Comparison of ENCODE assay signal across 8 mouse cellular contexts in the genomic region with DNA sequence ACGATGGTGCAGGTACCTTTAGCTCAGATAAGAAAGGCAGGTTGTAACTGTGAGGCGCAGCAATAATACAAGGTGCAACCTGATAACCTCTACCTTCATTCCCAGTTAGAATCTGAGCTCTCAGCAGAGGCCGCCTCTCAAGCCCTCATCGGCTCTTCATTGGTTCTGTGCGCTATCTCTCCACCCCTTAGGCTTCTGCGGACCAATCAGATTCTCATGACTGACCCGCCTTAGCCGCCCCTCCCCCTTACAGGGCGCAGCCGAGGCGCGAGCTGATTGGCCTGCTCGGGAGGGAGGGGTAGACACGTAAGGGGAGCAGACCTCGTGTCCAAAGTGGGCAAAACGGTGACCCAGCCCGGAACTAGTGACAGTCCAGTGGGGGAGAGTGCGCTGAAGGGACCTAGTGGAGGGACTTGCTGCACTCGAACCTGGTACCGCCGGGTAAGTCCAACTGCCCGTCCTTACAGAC. TPM values are rescaled to one million over a fixed set of nuclear protein-coding genes. Genes with fewer than 3 reads are reported as not detected.
DNase-seq lines count a peak whose midpoint lies in the region; ATAC-seq lines count a peak whose summit lies in the region.

Gene Isoc2a (plus strand): TSS at position 401 of the 469 bp plus-strand sequence.

- H3K36me3 ChIP-seq in hindbrain, embryonic 12.5 days, result no peaks in the 10 kb centered on the region

- H3K4me1 ChIP-seq in hindbrain, embryonic 12.5 days, result peaks cover 17% of the 10 kb centered on the region

- under 1% methylated on average over 22 of the region's 22 CpGs for WGBS in hindbrain, embryonic 12.5 days

- peak within 1 kb of the TSS; percentile 50 for H3K4me3 ChIP-seq in hindbrain, embryonic 12.5 days

- 0 out of 2 replicates have a peak, but pooled peaks cover under 1% of the 10 kb centered on the region for H3K9me3 ChIP-seq in hindbrain, embryonic 12.5 days (replicated peaks)

- ATAC-seq in hindbrain, embryonic 12.5 days (ENCODE audit: low FRiP score), result peak; percentile 99

- H3K9ac ChIP-seq in hindbrain, embryonic 12.5 days, result peak within 1 kb of the TSS; percentile 61

- peak; percentile 96 for DNase-seq in NIH3T3 (ENCODE audit: low read depth)
- peak; percentile 93 to 95 for DNase-seq in cerebellum, postnatal 10 days
- peak; percentile 83 to 85 for DNase-seq in frontal cortex, postnatal 10 days (ENCODE audit: low spot score in 2 of 2)
- DNase-seq in layer of hippocampus, postnatal 14 days (ENCODE audit: low spot score in 2 of 2), result peak; percentile 73 to 89
- peak; percentile 87 for DNase-seq in lung, postnatal 14 days
- peak; percentile 83 for DNase-seq in retina, adult 2 months (ENCODE audit: low read depth, low spot score)
- DNase-seq in thymus, postnatal 36 days, result peak; percentile 83 to 90

- H3K27me3 ChIP-seq in hindbrain, embryonic 12.5 days, result no peaks in the 10 kb centered on the region

- peak within 1 kb of the TSS; percentile 44; the same call in 1 of the 2 replicates for H3K27ac ChIP-seq in hindbrain, embryonic 12.5 days

- H3K4me2 ChIP-seq in hindbrain, embryonic 12.5 days (replicated peaks), result peak within 1 kb of the TSS; percentile 76

RNA-seq across cellular contexts. Expression of gene Isoc2a, which starts in this region (rescaled TPM):
- 0.88 and 1.2 TPM in 2 replicates for polyA plus RNA-seq in hindbrain, embryonic 12.5 days (2016; fragmentation: Nextera tagmentation; extraction: Ambion mirVana)
- 1 to 10 TPM; 8.9 to 9.8 TPM for total RNA-seq in layer of hippocampus, postnatal 14 days (2021)

Comparison
In these comparisons a context has a peak if more than half of its experiments do, and no peak if none do; other contexts are left out.
1. Peak in every context shown above with its lines: DNase-seq, ATAC-seq, H3K4me3 ChIP-seq and H3K27ac ChIP-seq.